Mouse (Mus musculus) small intestine, adult 2 months (tissue): Measurements from ENCODE around the gene Efna3. TPM values are rescaled to one million over a fixed set of nuclear protein-coding genes. Genes with fewer than 3 reads are reported as not detected.
A peak's percentile ranks its signal among the peaks of the same experiment; 100 is the strongest.

Source experiments
- H3K27ac ChIP-seq: fragments of 200-500 bp; 2 replicates; pipeline ENCODE4 v1.5.1; 2012; ENCODE audit warnings: low read depth, low read length, control low read depth, inconsistent platforms; ENCODE audit not compliant: insufficient read depth
- H3K27me3 ChIP-seq: fragments of 200-500 bp; 2 replicates; pipeline ENCODE4 v1.6.1; 2012; ENCODE audit warnings: mild to moderate bottlenecking, moderate library complexity, low read length, inconsistent platforms; ENCODE audit not compliant: control insufficient read depth, insufficient read depth
- H3K36me3 ChIP-seq: fragments of 200-500 bp; 2 replicates; pipeline ENCODE4 v1.6.1; 2012; ENCODE audit warnings: mild to moderate bottlenecking, low read length, control low read depth, inconsistent platforms; ENCODE audit not compliant: control insufficient read depth, insufficient read depth
- H3K4me1 ChIP-seq: fragments of 200-500 bp; 2 replicates; pipeline ENCODE4 v1.6.1; 2012; ENCODE audit warnings: low read length, inconsistent platforms, mixed read lengths; ENCODE audit not compliant: control insufficient read depth, insufficient read depth, insufficient read length
- H3K4me3 ChIP-seq: fragments of 200-500 bp; 2 replicates; pipeline ENCODE4 v1.5.1; 2012; ENCODE audit warnings: low read depth, mild to moderate bottlenecking, control low read depth, inconsistent platforms, low read length, moderate library complexity
- CTCF ChIP-seq: fragments of 200-500 bp; IDR thresholded peaks from 2 replicates; pipeline ENCODE4 v1.5.1; 2012; ENCODE audit warnings: low read depth, mild to moderate bottlenecking, control low read depth, inconsistent platforms, low read length, moderate library complexity, mixed read lengths; ENCODE audit not compliant: insufficient replicate concordance, insufficient read length; ENCODE audit errors: extremely low read depth
- POLR2A ChIP-seq: fragments of 200-500 bp; IDR thresholded peaks from 2 replicates; pipeline ENCODE4 v1.6.1; 2012; ENCODE audit warnings: low read depth, mild to moderate bottlenecking, control low read depth, inconsistent platforms, low read length, moderate library complexity
- WGBS: fragments of 180-500 bp; shearing (Covaris S2); methylation state at CpG from one replicate; pipeline ENCODE4 v1.1.7; 2018; 5-methylcytosine and 5-hydroxymethylcytosine counted together
- polyA plus RNA-seq: library from polyadenylated mRNA; depleted of rRNA; stranded (reverse); fragments of >200 nt; gene quantifications from 2 replicates; pipeline ENCODE4 v1.2.3, GENCODE M21; 2012

Efna3 gene
- polyA plus RNA-seq, 1 experiment: 7.0 TPM

DNA sequence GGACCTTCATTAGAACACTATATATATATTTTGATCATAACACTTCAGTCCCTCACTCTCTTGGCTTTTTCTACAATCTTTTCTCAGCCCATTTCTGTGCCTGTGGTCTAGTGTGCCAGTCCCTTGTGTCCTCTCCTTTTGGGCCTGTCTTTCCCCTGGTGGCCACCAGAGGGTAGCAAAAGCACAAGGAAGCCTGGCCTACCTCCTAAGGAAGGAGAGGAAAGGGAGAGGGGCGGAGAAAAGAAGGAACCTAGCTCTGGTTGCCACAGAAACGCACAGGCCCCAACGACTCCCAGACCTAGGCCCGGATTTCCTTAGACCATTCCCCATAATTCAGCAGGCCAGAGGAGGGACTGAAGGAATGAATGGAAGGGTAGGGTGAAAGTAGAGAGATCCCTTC lies 5.9 kb downstream of the Efna3 start:
- Histone ChIP-seq H3K36me3 (no peaks in the 10 kb centered on the region), H3K27ac (no peak overlapping the region), H3K27me3 (peaks cover 31% of the 10 kb centered on the region), H3K4me3 (no peak overlapping the region), H3K4me1 (peaks cover 28% of the 10 kb centered on the region)
- 3% methylated on average over 4 of the region's 4 CpGs for WGBS
- TF ChIP-seq CTCF: peak; percentile 88; the same call in 1 of the 2 replicates
- no peak for TF ChIP-seq POLR2A

DNA sequence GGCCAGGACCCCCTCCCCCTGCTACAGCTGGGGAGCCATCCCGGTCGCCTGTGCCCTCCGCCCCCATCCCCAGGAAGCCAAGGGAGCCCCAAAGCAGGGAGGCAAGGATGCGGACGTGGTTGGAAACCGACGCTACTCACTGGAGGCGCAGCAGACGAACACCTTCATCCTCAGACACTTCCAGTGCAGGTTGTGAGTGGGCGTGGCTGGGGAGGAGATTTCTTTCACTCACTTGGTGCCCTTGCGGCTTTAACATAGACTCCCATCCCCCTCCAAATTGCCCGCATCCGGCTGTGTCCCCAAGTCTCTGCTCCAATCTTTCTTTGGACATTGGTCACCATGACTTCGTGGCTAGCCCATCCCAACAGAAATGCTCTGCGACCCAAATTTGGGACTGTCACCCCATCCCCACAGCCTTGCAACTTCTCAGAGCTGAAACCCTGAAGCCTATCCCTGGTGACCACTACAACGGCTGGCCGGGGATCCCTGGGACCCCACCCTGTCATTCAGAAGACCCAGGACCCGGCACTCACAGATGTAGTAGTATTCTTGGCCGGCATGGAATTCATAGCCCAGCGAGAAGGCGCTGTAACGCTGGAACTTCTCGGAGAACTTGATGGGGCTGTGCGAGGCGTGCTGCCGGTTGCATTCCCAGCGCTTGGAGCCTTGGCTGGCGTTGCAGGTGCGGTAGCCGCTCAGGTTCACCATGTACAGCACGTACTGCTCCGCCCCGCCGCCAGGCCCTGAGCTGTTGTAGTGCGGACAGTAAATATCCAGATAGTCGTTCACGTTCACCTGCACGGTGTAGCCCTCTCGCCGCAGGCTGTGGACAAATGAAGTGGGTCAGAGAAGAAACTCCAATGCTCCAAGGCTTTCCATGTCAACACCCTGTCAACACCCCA lies 6.6 kb downstream of the Efna3 start:
- Histone ChIP-seq H3K4me1 (peaks cover 22% of the 10 kb centered on the region), H3K36me3 (no peaks in the 10 kb centered on the region), H3K27ac (no peak overlapping the region), H3K4me3 (no peak overlapping the region), H3K27me3 (peaks cover 26% of the 10 kb centered on the region)
- TF ChIP-seq POLR2A (no peak), CTCF (no peak)
- WGBS: 36% methylated on average over 40 of the region's 40 CpGs

DNA sequence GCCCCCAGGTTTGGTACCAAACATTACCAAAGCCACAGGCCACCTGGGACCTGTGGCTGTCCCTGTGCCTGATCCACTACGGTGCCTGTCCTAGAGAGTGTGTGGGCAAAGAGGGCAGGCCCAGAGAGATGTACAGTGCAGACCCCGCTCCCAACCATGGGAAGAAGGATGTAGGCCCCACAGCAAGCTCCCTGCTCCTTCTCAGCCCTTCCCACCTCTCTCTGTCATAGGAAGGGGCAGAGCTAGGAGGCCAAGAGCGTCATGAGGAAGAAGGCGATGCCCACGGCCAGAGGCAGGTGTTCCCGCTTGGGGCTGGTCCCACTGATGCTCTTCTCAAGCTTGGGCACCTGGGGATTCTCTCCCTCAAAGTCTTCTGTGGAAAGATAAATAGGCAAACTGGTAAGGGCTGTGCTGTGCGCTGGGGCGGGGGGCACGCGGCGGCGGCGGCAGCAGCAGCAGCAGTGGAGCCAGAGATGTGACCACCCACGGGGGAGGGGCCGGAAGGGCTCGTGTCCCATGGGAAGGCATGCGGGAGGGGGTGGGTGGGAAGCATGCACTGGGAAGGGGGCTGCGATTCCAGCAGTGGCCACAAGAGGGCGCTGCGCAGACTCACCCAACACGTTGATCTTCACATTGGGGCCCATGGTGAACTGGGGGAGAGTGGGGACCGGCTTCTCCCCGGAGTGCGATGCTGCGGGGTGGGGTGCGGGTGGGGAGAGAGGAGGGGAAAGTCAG lies 7.4 kb downstream of the Efna3 start:
- 26% methylated on average over 26 of the region's 26 CpGs for WGBS
- Histone ChIP-seq H3K27me3 (peaks cover 18% of the 10 kb centered on the region), H3K4me3 (peak overlapping the region; percentile 40), H3K27ac (no peak overlapping the region), H3K36me3 (no peaks in the 10 kb centered on the region), H3K4me1 (peaks cover 14% of the 10 kb centered on the region)
- TF ChIP-seq POLR2A (no peak), CTCF (peak; percentile 85)

DNA sequence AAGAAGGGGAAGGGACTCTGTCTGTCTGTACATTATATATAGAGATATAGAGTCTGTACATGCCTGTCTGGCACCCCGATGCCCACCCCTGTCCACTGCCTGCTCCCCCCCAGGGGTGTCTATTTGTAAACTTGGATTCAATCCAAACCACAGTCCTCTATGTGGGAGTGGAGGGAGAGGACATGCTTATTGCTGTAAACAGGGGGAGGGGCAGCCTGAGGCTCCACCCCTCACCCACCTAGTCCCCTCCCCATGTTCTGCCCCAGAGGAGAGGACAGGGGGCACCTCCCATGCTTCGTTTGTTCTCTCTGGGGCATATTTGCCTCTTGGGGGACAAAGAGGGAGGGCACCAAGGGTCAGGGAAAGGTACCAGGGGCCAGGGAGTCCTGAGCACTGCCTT lies 8.0 kb downstream of the Efna3 start:
- H3K27me3 ChIP-seq: peaks cover 12% of the 10 kb centered on the region
- peaks cover 11% of the 10 kb centered on the region for H3K4me1 ChIP-seq
- H3K36me3 ChIP-seq: no peaks in the 10 kb centered on the region
- 70% methylated on average over 2 of the region's 2 CpGs for WGBS
- no peak overlapping the region for H3K27ac ChIP-seq
- no peak overlapping the region for H3K4me3 ChIP-seq
- no peak for TF ChIP-seq CTCF
- no peak for TF ChIP-seq POLR2A

DNA sequence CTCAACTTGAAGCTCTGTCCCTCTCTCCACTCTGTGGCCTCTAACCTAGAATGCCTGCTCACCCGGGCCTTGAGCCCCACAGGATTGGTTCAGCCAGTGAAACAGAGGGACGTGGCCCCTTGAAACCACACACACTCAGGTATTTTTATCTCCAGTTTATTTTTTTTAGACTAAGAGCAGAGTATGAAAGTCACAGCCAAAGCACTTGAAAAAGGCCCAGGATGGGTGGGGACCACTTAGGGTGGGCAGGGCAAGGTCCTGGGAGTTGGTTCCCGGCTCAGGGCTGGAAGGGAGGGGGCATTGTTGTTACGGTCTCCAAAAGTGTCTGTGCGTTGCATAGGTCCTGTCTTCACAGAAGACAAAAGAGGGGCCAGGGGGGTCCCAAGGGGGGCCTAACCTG lies 8.4 kb downstream of the Efna3 start:
- WGBS: 77% methylated on average over 5 of the region's 5 CpGs
- Histone ChIP-seq H3K27me3 (peaks cover 8% of the 10 kb centered on the region), H3K27ac (no peak overlapping the region), H3K4me3 (no peak overlapping the region), H3K4me1 (peaks cover 9% of the 10 kb centered on the region), H3K36me3 (no peaks in the 10 kb centered on the region)
- no peak for TF ChIP-seq CTCF
- TF ChIP-seq POLR2A: no peak

DNA sequence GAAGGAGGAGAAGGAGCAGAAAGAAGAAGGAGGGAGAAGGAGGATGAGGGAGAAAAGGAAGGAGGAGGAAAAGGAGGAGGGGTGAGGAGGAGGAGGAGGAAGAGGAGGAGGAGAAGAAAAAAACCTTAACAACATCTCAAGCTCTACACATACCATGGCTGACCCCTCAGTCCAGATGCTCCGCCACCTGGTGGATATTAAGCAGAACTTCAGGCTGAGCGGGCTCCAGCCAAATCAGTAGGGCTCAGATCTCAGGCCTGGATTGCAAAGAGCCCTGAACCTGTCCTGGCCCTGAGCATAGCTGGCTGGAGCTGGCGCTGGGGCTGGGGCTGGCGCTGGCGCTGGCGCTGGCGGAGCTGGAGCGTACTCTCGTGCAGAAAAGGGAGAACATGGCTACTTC lies 14.7 kb downstream of the Efna3 start:
- WGBS: 2% methylated on average over 9 of the region's 9 CpGs
- Histone ChIP-seq H3K4me3 (no peak overlapping the region), H3K27me3 (no peaks in the 10 kb centered on the region), H3K36me3 (no peaks in the 10 kb centered on the region), H3K4me1 (peaks cover 25% of the 10 kb centered on the region), H3K27ac (no peak overlapping the region)
- TF ChIP-seq CTCF (peak; percentile 77; the same call in 1 of the 2 replicates), POLR2A (no peak)

DNA sequence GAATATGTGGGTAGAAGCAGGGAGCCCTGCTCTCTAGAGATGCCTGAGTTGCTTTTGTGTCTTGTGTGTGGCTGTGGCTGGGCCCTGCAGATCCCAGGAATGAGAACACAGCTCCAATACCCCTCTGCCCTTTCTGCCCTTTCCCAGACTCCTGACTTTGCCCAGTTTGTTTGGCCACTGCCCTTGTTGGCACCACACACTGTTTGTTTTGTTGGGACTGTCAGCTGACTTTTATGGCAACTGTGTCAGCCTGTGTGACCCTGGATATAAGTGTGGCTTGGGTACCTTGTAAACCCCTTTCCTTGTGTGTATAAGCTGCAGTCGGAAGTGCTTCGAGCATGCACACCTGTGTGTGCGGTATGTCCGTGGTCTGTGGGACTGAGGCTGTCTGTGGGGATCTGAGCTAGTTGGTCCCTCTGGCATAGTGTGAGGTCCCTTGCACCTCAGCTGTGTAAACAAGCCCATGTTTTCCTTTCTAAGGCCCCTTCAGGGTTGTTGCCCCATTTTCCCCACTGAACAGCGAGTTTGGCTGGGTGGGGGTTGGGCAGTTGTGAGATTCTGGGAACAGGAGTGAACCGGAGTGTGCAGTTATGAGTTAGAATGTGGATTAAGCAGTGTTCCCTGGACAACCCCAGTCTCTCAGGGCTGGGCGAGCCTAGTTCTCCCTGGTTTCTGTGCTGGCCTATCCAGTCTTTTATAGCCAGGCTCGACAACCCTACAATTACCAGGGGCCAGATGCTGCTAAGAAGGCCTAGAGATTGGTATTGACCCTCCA lies 17.0 kb downstream of the Efna3 start:
- Histone ChIP-seq H3K27ac (peak overlapping the region; percentile 72), H3K4me1 (peaks cover 29% of the 10 kb centered on the region), H3K27me3 (no peaks in the 10 kb centered on the region), H3K36me3 (no peaks in the 10 kb centered on the region), H3K4me3 (no peak overlapping the region)
- no peak for TF ChIP-seq POLR2A
- TF ChIP-seq CTCF: no peak
- 42% methylated on average over 8 of the region's 8 CpGs for WGBS
